Mouse (Mus musculus): Measurements from ENCODE around the gene Zbed4. TPM values are rescaled to one million over a fixed set of nuclear protein-coding genes. Genes with fewer than 3 reads are reported as not detected.
"Not testable (repeated sequence)": the region's sequence is repeated elsewhere in the genome, so short reads cannot be mapped to it uniquely, and the experiment has no call there.

Zbed4 gene
- polyA plus RNA-seq, 1 experiment, result 11.3 TPM

- TF ChIP-seq CTCF (IDR thresholded peaks at IDR 0.05; ENCODE audit: borderline replicate concordance, insufficient read depth, low read length) (no peak), POLR2A (IDR thresholded peaks at IDR 0.05; ENCODE audit: low read depth, low read length) (no peak)
- H3K4me1 ChIP-seq (ENCODE audit: control insufficient read depth, insufficient read depth, low read length), result peaks cover 8% of the 10 kb centered on the region
- H3K4me3 ChIP-seq (ENCODE audit: insufficient read depth, low read length), result no peak overlapping the region
- no peak overlapping the region for H3K27ac ChIP-seq (ENCODE audit: insufficient read depth, low read length)
Observed at GRCm38 (mm10) chr15:88736166-88736565, 15.3 kb upstream of the Zbed4 start.

GRCm38 (mm10) chr15:88738466-88738865 lies 13.0 kb upstream of the Zbed4 start:
- peaks cover 3% of the 10 kb centered on the region; the same call in 1 of the 2 replicates for H3K4me1 ChIP-seq (ENCODE audit: control insufficient read depth, insufficient read depth, low read length)
- TF ChIP-seq POLR2A (IDR thresholded peaks at IDR 0.05; ENCODE audit: low read depth, low read length) (no peak), CTCF (IDR thresholded peaks at IDR 0.05; ENCODE audit: borderline replicate concordance, insufficient read depth, low read length) (no peak)
- no peak overlapping the region for H3K27ac ChIP-seq (ENCODE audit: insufficient read depth, low read length)
- no peak overlapping the region for H3K4me3 ChIP-seq (ENCODE audit: insufficient read depth, low read length)

- Histone ChIP-seq H3K27ac (ENCODE audit: insufficient read depth, low read length) (no peak overlapping the region), H3K4me3 (ENCODE audit: insufficient read depth, low read length) (no peak overlapping the region), H3K4me1 (ENCODE audit: control insufficient read depth, insufficient read depth, low read length) (no peaks in the 10 kb centered on the region)
- no peak for TF ChIP-seq POLR2A (IDR thresholded peaks at IDR 0.05; ENCODE audit: low read depth, low read length)
- no peak for TF ChIP-seq CTCF (IDR thresholded peaks at IDR 0.05; ENCODE audit: borderline replicate concordance, insufficient read depth, low read length)
Observed at GRCm38 (mm10) chr15:88741366-88741765, 10.1 kb upstream of the Zbed4 start.

DNA sequence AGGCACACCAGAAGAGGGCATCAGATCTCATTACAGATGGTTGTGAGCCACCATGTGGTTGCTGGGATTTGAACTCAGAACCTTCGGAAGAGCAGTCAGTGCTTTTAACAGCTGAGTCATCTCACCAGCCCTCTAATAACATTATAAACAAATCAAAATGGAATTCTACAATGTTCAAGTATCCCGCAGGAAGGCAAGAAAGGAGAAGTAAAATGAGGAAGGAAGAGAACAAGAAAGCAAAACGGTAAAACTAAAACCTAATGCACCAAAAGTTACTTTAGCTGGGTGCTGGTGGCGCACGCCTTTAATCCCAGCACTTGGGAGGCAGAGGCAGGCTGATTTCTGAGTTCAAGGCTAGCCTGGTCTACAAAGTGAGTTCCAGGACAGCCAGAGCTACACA lies 8.1 kb upstream of the Zbed4 start:
- not testable (repeated sequence) for H3K4me3 ChIP-seq (ENCODE audit: insufficient read depth, low read length); H3K27ac ChIP-seq (ENCODE audit: insufficient read depth, low read length); H3K4me1 ChIP-seq (ENCODE audit: control insufficient read depth, insufficient read depth, low read length)

- H3K4me3 ChIP-seq (ENCODE audit: insufficient read depth, low read length), result no peak overlapping the region
- TF ChIP-seq CTCF (IDR thresholded peaks at IDR 0.05; ENCODE audit: borderline replicate concordance, insufficient read depth, low read length) (no peak), POLR2A (IDR thresholded peaks at IDR 0.05; ENCODE audit: low read depth, low read length) (no peak)
- no peak overlapping the region for H3K27ac ChIP-seq (ENCODE audit: insufficient read depth, low read length)
- H3K4me1 ChIP-seq (ENCODE audit: control insufficient read depth, insufficient read depth, low read length), result no peaks in the 10 kb centered on the region
Observed at GRCm38 (mm10) chr15:88745347-88745746, 6.1 kb upstream of the Zbed4 start.

DNA sequence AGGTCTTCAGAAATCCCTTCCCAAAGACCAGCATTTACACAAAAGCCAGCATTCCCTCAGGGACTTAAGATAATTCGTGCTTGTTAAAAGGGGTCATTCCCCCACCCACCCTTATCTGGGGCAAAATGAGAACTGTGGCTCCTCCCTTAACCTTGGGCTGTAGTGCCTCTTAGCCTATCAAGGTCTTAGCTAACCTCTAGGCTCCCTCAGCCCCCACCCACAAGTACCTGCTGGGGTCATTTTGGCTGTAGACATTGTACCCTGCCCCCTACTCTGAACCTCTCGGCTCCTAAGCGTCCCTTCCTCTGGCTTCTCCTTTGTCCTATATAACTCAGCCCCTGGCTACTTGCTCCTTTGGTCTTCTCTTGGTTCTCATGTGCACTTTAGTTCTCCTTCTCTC lies 5.5 kb upstream of the Zbed4 start:
- no peak overlapping the region for H3K27ac ChIP-seq (ENCODE audit: insufficient read depth, low read length)
- H3K4me1 ChIP-seq (ENCODE audit: control insufficient read depth, insufficient read depth, low read length), result peaks cover 4% of the 10 kb centered on the region; the same call in 1 of the 2 replicates
- no peak overlapping the region for H3K4me3 ChIP-seq (ENCODE audit: insufficient read depth, low read length)
- TF ChIP-seq POLR2A (IDR thresholded peaks at IDR 0.05; ENCODE audit: low read depth, low read length) (no peak), CTCF (IDR thresholded peaks at IDR 0.05; ENCODE audit: borderline replicate concordance, insufficient read depth, low read length) (no peak)

GRCm38 (mm10) chr15:88749617-88750016 lies 1.8 kb upstream of the Zbed4 start:
- not testable (repeated sequence) for H3K4me3 ChIP-seq (ENCODE audit: insufficient read depth, low read length); H3K27ac ChIP-seq (ENCODE audit: insufficient read depth, low read length); H3K4me1 ChIP-seq (ENCODE audit: control insufficient read depth, insufficient read depth, low read length)

GRCm38 (mm10) chr15:88750032-88750431 lies 1.4 kb upstream of the Zbed4 start:
- Histone ChIP-seq H3K27ac (ENCODE audit: insufficient read depth, low read length) (no peak overlapping the region), H3K4me3 (ENCODE audit: insufficient read depth, low read length) (no peak overlapping the region), H3K4me1 (ENCODE audit: control insufficient read depth, insufficient read depth, low read length) (peaks cover 4% of the 10 kb centered on the region)
- no peak for TF ChIP-seq CTCF (IDR thresholded peaks at IDR 0.05; ENCODE audit: borderline replicate concordance, insufficient read depth, low read length)
- TF ChIP-seq POLR2A (IDR thresholded peaks at IDR 0.05; ENCODE audit: low read depth, low read length), result no peak

DNA sequence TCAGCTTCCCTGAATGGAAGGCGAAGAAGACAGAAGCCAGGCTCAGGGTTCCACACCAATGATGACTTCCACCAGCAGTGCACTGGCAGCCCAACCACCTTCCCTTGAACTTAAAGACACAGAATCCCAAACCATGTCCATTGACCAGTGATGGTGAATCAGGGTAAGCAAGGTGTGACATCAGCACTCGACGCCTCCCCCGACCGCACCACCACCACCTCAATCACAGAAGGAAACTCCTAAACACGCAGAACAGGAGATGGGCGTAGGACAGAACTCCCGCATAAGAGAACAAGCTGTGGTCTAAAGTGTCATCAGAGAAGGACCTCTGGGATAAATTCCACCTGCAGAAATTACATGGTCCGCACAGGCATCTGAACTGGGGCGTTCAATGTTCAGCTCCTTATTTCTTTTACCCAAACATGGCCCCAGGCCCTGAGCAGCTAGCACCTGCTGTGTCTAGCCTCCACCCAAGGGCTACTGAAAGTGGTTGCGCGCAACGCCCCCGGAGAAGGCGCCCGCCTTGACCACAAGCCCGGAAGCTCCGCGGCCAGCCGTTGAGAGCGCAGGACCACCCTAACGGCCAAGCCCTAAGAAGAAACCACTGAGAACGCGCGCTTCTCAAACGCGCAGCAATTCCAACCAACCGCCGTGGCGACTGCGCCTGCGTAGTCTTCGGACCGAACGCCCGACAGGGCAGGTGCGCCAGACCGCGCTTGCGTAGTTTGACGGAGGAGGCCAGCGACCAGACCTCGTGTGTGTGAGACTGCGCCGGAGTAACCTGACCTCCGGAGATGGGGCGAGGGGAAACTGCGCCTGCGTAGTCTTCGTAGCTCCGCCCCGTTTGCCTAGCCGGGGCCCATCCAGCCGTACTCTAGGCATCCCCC lies 540 bp upstream of the Zbed4 start:
- no peak overlapping the region for H3K27ac ChIP-seq (ENCODE audit: insufficient read depth, low read length)
- H3K4me1 ChIP-seq (ENCODE audit: control insufficient read depth, insufficient read depth, low read length), result peaks cover 4% of the 10 kb centered on the region
- H3K4me3 ChIP-seq (ENCODE audit: insufficient read depth, low read length), result peak overlapping the region; percentile 64
- peak; percentile 56 for TF ChIP-seq POLR2A (IDR thresholded peaks at IDR 0.05; ENCODE audit: low read depth, low read length)
- no peak for TF ChIP-seq CTCF (IDR thresholded peaks at IDR 0.05; ENCODE audit: borderline replicate concordance, insufficient read depth, low read length)

DNA sequence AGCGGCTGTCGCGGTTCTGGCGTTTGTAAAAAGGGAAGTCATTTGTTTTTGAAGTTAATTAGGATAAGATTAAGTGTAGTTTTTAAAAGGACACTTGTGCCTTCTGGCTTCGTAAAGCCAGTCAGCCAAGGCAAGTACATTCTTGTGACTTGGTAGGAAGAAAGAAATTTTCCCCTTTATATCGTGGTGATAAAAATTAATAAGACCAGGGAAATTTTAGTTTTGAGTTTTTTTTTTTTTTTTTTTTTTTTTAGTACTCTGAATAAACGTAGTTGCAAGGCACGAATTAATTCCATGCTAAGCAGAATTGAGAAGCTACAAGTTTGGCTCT lies 908 bp downstream of the Zbed4 start:
- H3K4me1 ChIP-seq (ENCODE audit: control insufficient read depth, insufficient read depth, low read length), result peaks cover 4% of the 10 kb centered on the region
- TF ChIP-seq CTCF (IDR thresholded peaks at IDR 0.05; ENCODE audit: borderline replicate concordance, insufficient read depth, low read length) (no peak), POLR2A (IDR thresholded peaks at IDR 0.05; ENCODE audit: low read depth, low read length) (no peak)
- peak overlapping the region; percentile 74 for H3K4me3 ChIP-seq (ENCODE audit: insufficient read depth, low read length)
- 0 out of 2 replicates have a peak overlapping the region, but pooled peaks have one; percentile 15 for H3K27ac ChIP-seq (ENCODE audit: insufficient read depth, low read length)
